Mouse (Mus musculus): ENCODE measurements around the gene Galnt12.

GRCm38 (mm10) chr4:47161756-47162587 is 70.3 kb downstream of the Galnt12 start:
- no peak for TF ChIP-seq POLR2A (IDR thresholded peaks at IDR 0.05; ENCODE audit: control insufficient read depth, low read depth, low read length)
- TF ChIP-seq CTCF (IDR thresholded peaks at IDR 0.05; ENCODE audit: control insufficient read depth, insufficient read depth, insufficient replicate concordance, low read depth, low read length) = no peak

All from testis, adult 2 months (tissue).